Mouse (Mus musculus) adrenal gland, postnatal 36 days (tissue): ENCODE results near the gene Gm5767. TPM values are rescaled to one million over a fixed set of nuclear protein-coding genes. Genes with fewer than 3 reads are reported as not detected.

Source experiments
- DNase-seq, 2 experiments: peaks; one replicate each; pipeline ENCODE4 v3.0.0; 2021; ENCODE audit warnings: mixed read lengths in 1 of 2
- long read RNA-seq, 2 experiments: library from polyadenylated mRNA; stranded (forward); transcript quantifications; one replicate each; pipeline ENCODE4 v2.0.0; 2021; ENCODE audit warnings: borderline sequencing depth in 2 of 2
- total RNA-seq, 2 experiments: library from RNA; stranded (reverse); gene quantifications; 2 replicates each; pipeline ENCODE4 v1.2.3; 2021

Gm5767 gene
- not detected for total RNA-seq
- long read RNA-seq, experiment 1, result 0 reads
- long read RNA-seq, experiment 2, result 0 reads

- DNase-seq, result no peak
Measured at GRCm38 (mm10) chr16:8680470-8680869, at the start of gene Gm5767. Gm5767 (plus strand) TSS chr16:8680770.

- no peak for DNase-seq
Measured at GRCm38 (mm10) chr16:8631428-8631827, 49.1 kb upstream of the Gm5767 start.

GRCm38 (mm10) chr16:8636867-8637216 is 43.7 kb upstream of the Gm5767 start:
- no peak for DNase-seq

- peak; percentile 85 for DNase-seq
Measured at GRCm38 (mm10) chr16:8637217-8638051, 43.1 kb upstream of the Gm5767 start, which contains the start of the genes Pmm2 and Tmem186. Pmm2 (plus strand) TSS chr16:8637674. Tmem186 (minus strand) TSS chr16:8637712.

- DNase-seq, result no peak
Measured at GRCm38 (mm10) chr16:8638131-8638530, 42.4 kb upstream of the Gm5767 start.

- no peak for DNase-seq
Measured at GRCm38 (mm10) chr16:8639466-8640191, 40.9 kb upstream of the Gm5767 start.

GRCm38 (mm10) chr16:8643855-8644254 is 36.7 kb upstream of the Gm5767 start:
- peak; percentile 43 to 58 for DNase-seq

- no peak for DNase-seq
Measured at GRCm38 (mm10) chr16:8645546-8645945, 35.0 kb upstream of the Gm5767 start.

- no peak for DNase-seq
Measured at GRCm38 (mm10) chr16:8650007-8650406, 30.6 kb upstream of the Gm5767 start.

GRCm38 (mm10) chr16:8655108-8655507 is 25.5 kb upstream of the Gm5767 start:
- DNase-seq, result no peak

- no peak for DNase-seq
Measured at GRCm38 (mm10) chr16:8655599-8655998, 25.0 kb upstream of the Gm5767 start.

GRCm38 (mm10) chr16:8656256-8656655 is 24.3 kb upstream of the Gm5767 start:
- DNase-seq, result no peak

GRCm38 (mm10) chr16:8658349-8658748 is 22.2 kb upstream of the Gm5767 start:
- no peak for DNase-seq

GRCm38 (mm10) chr16:8658764-8659163 is 21.8 kb upstream of the Gm5767 start:
- peak; percentile 62 to 68 for DNase-seq

GRCm38 (mm10) chr16:8663022-8663421 is 17.5 kb upstream of the Gm5767 start:
- DNase-seq, result no peak

GRCm38 (mm10) chr16:8663606-8664539 is 16.7 kb upstream of the Gm5767 start:
- DNase-seq, result no peak

- no peak for DNase-seq
Measured at GRCm38 (mm10) chr16:8665367-8665766, 15.2 kb upstream of the Gm5767 start.

GRCm38 (mm10) chr16:8666452-8666851 is 14.1 kb upstream of the Gm5767 start:
- DNase-seq, result peak; percentile 69 to 80

GRCm38 (mm10) chr16:8667261-8667660 is 13.3 kb upstream of the Gm5767 start:
- peak; percentile 34 to 47 for DNase-seq

GRCm38 (mm10) chr16:8667814-8668213 is 12.8 kb upstream of the Gm5767 start:
- DNase-seq, result no peak

GRCm38 (mm10) chr16:8668386-8668785 is 12.2 kb upstream of the Gm5767 start:
- no peak for DNase-seq

- DNase-seq, result peak; percentile 22 to 28
Measured at GRCm38 (mm10) chr16:8669432-8669831, 11.1 kb upstream of the Gm5767 start.
